Mouse (Mus musculus): Measurements from ENCODE around the gene Igf2bp2. TPM values are rescaled to one million over a fixed set of nuclear protein-coding genes. Genes with fewer than 3 reads are reported as not detected.

Gene Igf2bp2
- total RNA-seq, 4 experiments from 2014 or later, result 0.70 to 1.9 (median 0.85) TPM

- no peak for DNase-seq (ENCODE audit: low spot score in 2 of 2)
These were observed 13.3 kb downstream of the Igf2bp2 start for GRCm38 (mm10) chr16:22149659-22150345.

- no peak for DNase-seq (ENCODE audit: low spot score in 2 of 2)
These were observed 14.0 kb downstream of the Igf2bp2 start for GRCm38 (mm10) chr16:22149076-22149475.

- DNase-seq (ENCODE audit: low spot score in 2 of 2), result no peak
These were observed 16.0 kb downstream of the Igf2bp2 start for GRCm38 (mm10) chr16:22147131-22147530.

- no peak for DNase-seq (ENCODE audit: low spot score in 2 of 2)
These were observed 17.0 kb downstream of the Igf2bp2 start for GRCm38 (mm10) chr16:22146071-22146470.

- DNase-seq (ENCODE audit: low spot score in 2 of 2), result no peak
These were observed 18.6 kb downstream of the Igf2bp2 start for GRCm38 (mm10) chr16:22144490-22144889.

- no peak for DNase-seq (ENCODE audit: low spot score in 2 of 2)
These were observed 22.2 kb downstream of the Igf2bp2 start for GRCm38 (mm10) chr16:22140861-22141260.

GRCm38 (mm10) chr16:22139821-22140220 is 23.3 kb downstream of the Igf2bp2 start:
- DNase-seq (ENCODE audit: low spot score in 2 of 2), result no peak

GRCm38 (mm10) chr16:22136198-22136597 is 26.9 kb downstream of the Igf2bp2 start:
- no peak for DNase-seq (ENCODE audit: low spot score in 2 of 2)

- DNase-seq (ENCODE audit: low spot score in 2 of 2), result no peak
These were observed 31.8 kb downstream of the Igf2bp2 start for GRCm38 (mm10) chr16:22131321-22131720.

- no peak for DNase-seq (ENCODE audit: low spot score in 2 of 2)
These were observed 33.6 kb downstream of the Igf2bp2 start for GRCm38 (mm10) chr16:22129511-22129910.

- DNase-seq (ENCODE audit: low spot score in 2 of 2), result no peak
These were observed 34.5 kb downstream of the Igf2bp2 start for GRCm38 (mm10) chr16:22128595-22128994.

GRCm38 (mm10) chr16:22127806-22128205 is 35.3 kb downstream of the Igf2bp2 start:
- no peak for DNase-seq (ENCODE audit: low spot score in 2 of 2)

- DNase-seq (ENCODE audit: low spot score in 2 of 2), result no peak
These were observed 36.2 kb downstream of the Igf2bp2 start for GRCm38 (mm10) chr16:22126936-22127335.

GRCm38 (mm10) chr16:22124325-22124918 is 38.7 kb downstream of the Igf2bp2 start:
- no peak for DNase-seq (ENCODE audit: low spot score in 2 of 2)

- peak in 1 of 2 experiments; percentile 20 for DNase-seq (ENCODE audit: low spot score in 2 of 2)
These were observed 39.4 kb downstream of the Igf2bp2 start for GRCm38 (mm10) chr16:22123658-22124057.

GRCm38 (mm10) chr16:22121109-22121508 is 42.0 kb downstream of the Igf2bp2 start:
- peak in 1 of 2 experiments; percentile 17 for DNase-seq (ENCODE audit: low spot score in 2 of 2)

- no peak for DNase-seq (ENCODE audit: low spot score in 2 of 2)
These were observed 43.6 kb downstream of the Igf2bp2 start for GRCm38 (mm10) chr16:22119524-22119923.

- peak; percentile 12 to 26 for DNase-seq (ENCODE audit: low spot score in 2 of 2)
These were observed 44.2 kb downstream of the Igf2bp2 start for GRCm38 (mm10) chr16:22118716-22119501.

- DNase-seq (ENCODE audit: low spot score in 2 of 2), result no peak
These were observed 44.9 kb downstream of the Igf2bp2 start for GRCm38 (mm10) chr16:22118151-22118550.

GRCm38 (mm10) chr16:22116748-22117147 is 46.4 kb downstream of the Igf2bp2 start:
- no peak for DNase-seq (ENCODE audit: low spot score in 2 of 2)

- no peak for DNase-seq (ENCODE audit: low spot score in 2 of 2)
These were observed 47.0 kb downstream of the Igf2bp2 start for GRCm38 (mm10) chr16:22116058-22116457.

- no peak for DNase-seq (ENCODE audit: low spot score in 2 of 2)
These were observed 53.1 kb downstream of the Igf2bp2 start for GRCm38 (mm10) chr16:22110036-22110435.

Measured in left cerebral cortex, adult 8-10 months (tissue).